Mouse (Mus musculus) hematopoietic stem cell, adult 5-6 weeks (primary cell): ENCODE data around the gene Lyplal1. TPM values are rescaled to one million over a fixed set of nuclear protein-coding genes. Genes with fewer than 3 reads are reported as not detected.

Experiments
- ATAC-seq, 2 experiments: fragments of 125-278 bp in 1 of 2; replicated peaks in 1 of 2; 2 replicates each; pipeline ENCODE4 v1.8.0; 2016 to 2017; ENCODE audit warnings: inconsistent platforms in 2 of 2, mild to moderate bottlenecking in 2 of 2, moderate number of reproducible peaks in 2 of 2, low read depth in 1 of 2, moderate TSS enrichment in 1 of 2; ENCODE audit not compliant: low FRiP score in 2 of 2, poor library complexity in 2 of 2, severe bottlenecking in 2 of 2, insufficient read depth in 1 of 2, low TSS enrichment in 1 of 2
- total RNA-seq: library from RNA; stranded (forward); fragments of 172-1452, 232-1000 nt; gene quantifications from 2 replicates; pipeline ENCODE4 v1.2.3, GENCODE M21; 2017

Gene Lyplal1
- total RNA-seq, 1 experiment from 2014 or later: 8.6 TPM

- ATAC-seq: no peak
Measured at GRCm38 (mm10) chr1:186053280-186054043, 63.6 kb downstream of the Lyplal1 start.

DNA sequence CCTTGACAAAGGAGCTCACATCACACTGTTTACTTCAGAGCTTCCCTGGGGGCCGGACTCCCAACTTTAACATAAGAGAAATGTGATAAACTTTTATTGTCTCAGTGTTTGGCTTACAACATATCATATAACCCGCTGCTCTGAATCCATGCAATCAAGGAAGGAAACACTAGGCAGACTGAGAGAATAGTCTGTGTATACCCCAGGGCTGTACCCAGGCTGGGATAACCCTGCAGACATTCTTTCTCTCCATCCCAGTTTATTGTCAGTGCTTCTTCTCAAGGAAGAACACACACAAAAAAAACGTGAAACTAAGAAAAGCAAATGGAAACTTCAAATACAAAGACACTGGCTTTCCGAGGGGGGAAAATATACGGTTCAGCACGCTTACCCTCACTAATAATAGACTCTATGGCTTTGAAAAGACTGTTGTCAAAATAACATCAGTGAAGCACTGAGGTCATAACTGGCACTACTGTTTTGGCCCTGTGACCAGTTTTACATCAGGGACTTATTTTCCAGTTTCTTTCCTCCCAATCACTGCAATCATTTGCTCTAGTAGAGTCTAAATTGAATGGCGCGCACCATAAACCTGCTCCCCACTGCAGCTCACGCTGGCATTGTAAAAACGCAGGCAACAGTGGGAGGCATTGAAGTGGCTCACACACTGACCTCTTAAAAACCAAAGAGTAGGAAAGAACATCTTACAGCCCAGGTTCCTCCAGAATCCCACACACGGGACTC, 73.2 kb downstream of the Lyplal1 start:
- no peak for ATAC-seq

DNA sequence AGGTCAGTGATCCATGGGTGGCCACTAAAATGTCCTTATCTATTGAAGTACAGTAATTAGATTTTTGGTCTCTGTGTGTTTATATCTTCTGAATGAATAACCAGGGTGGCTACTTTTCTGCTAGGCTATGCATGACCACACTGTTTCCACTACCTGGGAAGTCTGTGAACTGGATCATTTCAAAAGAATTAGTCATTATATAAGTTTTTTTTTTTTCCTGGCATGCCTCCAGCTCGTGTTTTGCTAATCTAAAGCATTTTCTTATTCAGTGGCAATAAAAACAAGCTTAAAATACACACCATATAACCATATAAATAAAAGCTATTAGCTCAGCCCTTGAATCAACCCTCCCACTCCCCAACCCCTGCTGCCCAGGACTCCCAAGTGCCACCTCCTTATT, 75.3 kb downstream of the Lyplal1 start:
- ATAC-seq: no peak
